Mouse (Mus musculus): Measurements from ENCODE around the gene Itsn1. TPM values are rescaled to one million over a fixed set of nuclear protein-coding genes. Genes with fewer than 3 reads are reported as not detected.

The Itsn1 gene
- polyA plus RNA-seq, 1 experiment = 24.3 TPM

DNA sequence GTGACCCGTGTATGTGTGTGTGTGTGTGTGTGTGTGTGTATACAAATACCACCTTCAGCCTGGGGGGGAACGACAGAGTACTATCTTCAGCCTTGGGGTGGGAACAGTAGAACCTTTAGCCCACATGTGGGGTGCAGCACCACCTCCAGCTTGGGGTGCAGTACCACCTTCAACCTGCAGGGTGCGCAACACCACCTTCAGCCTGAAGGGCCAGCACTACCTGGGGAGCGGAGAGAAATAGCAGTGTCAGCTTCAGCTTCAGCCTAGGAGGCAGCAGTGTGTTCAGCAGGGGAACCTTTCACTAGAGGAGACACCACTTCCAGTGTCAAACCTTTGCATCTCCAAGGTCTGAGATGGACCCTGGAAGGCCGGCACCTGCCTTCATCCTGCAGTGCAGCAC, 155.1 kb downstream of the Itsn1 start:
- Histone ChIP-seq H3K27me3 (ENCODE audit: control insufficient read depth, insufficient read depth, insufficient read length) (no peaks in the 10 kb centered on the region), H3ac (ENCODE audit: control insufficient read depth, insufficient read length, low read depth) (no peak overlapping the region), H3K79me2 (ENCODE audit: control insufficient read depth, insufficient read depth) (no peaks in the 10 kb centered on the region), H3K36me3 (ENCODE audit: control insufficient read depth, insufficient read depth) (no peaks in the 10 kb centered on the region), H3K4me3 (ENCODE audit: insufficient read depth, poor library complexity, severe bottlenecking) (no peak overlapping the region), H3K79me3 (ENCODE audit: low read depth) (no peaks in the 10 kb centered on the region)
- TF ChIP-seq FOSL1 (IDR thresholded peaks at IDR 0.05; ENCODE audit: insufficient read depth, low read length, poor library complexity, severe bottlenecking) (no peak), MAX (IDR thresholded peaks at IDR 0.05) (no peak), CTCF (IDR thresholded peaks at IDR 0.05; ENCODE audit: control insufficient read depth, insufficient read depth, insufficient read length) (peak; percentile 52), USF1 (IDR thresholded peaks at IDR 0.05; ENCODE audit: low read depth) (no peak), MYOD1 (IDR thresholded peaks at IDR 0.05; ENCODE audit: control insufficient read depth, insufficient read length, low read depth) (no peak)

DNA sequence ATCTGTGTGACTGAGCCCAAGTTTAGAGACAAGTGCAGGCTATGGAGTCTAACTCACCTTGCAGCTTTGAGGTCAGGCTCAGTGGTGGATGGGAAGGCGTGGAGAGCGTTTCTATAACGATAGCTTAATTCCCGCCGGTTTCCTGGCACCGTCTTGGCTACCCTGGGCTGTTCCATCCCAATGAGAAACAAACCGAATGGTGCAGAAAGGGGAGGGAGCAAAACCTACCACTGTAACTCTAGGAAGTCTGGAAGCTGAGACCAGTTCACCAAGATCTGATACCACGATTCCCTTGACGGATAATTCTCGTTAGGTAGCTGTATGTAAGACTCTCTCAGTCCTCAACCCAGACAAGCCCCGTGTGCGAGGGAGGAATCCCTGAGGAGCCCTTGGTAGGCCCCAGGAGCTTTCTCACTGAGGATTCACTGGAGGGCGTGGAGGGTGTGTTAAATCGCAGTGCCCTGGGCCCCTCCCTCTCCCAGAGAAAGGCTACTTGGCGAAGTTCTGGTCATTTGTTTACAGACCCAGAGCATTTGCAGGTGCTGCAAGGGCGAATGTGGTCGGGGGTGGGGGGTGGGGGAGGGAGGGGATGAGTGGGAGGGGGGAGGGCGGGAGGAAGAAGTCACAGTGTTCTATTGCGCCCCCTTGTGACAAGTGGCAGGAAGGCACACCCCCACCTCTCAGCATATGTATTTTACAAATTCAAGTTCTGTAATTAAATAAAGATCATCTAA, 156.5 kb downstream of the Itsn1 start:
- Histone ChIP-seq H3K79me2 (ENCODE audit: control insufficient read depth, insufficient read depth) (no peaks in the 10 kb centered on the region), H3K27me3 (ENCODE audit: control insufficient read depth, insufficient read depth, insufficient read length) (no peaks in the 10 kb centered on the region), H3K36me3 (ENCODE audit: control insufficient read depth, insufficient read depth) (no peaks in the 10 kb centered on the region), H3K4me3 (ENCODE audit: insufficient read depth, poor library complexity, severe bottlenecking) (no peak overlapping the region), H3K79me3 (ENCODE audit: low read depth) (no peaks in the 10 kb centered on the region), H3ac (ENCODE audit: control insufficient read depth, insufficient read length, low read depth) (no peak overlapping the region)
- no peak for TF ChIP-seq CEBPB (IDR thresholded peaks at IDR 0.05; ENCODE audit: low read depth)
- no peak for TF ChIP-seq FOSL1 (IDR thresholded peaks at IDR 0.05; ENCODE audit: insufficient read depth, low read length, poor library complexity, severe bottlenecking)
- TF ChIP-seq CTCF (IDR thresholded peaks at IDR 0.05; ENCODE audit: control insufficient read depth, insufficient read depth, insufficient read length) = no peak
- no peak for TF ChIP-seq MYOD1 (IDR thresholded peaks at IDR 0.05; ENCODE audit: control insufficient read depth, insufficient read length, low read depth)
- no peak for TF ChIP-seq USF1 (IDR thresholded peaks at IDR 0.05; ENCODE audit: low read depth)
- no peak for TF ChIP-seq MYOG (IDR thresholded peaks at IDR 0.05; ENCODE audit: control insufficient read depth, extremely low read depth, insufficient read length)
- TF ChIP-seq MAX (IDR thresholded peaks at IDR 0.05) = no peak

DNA sequence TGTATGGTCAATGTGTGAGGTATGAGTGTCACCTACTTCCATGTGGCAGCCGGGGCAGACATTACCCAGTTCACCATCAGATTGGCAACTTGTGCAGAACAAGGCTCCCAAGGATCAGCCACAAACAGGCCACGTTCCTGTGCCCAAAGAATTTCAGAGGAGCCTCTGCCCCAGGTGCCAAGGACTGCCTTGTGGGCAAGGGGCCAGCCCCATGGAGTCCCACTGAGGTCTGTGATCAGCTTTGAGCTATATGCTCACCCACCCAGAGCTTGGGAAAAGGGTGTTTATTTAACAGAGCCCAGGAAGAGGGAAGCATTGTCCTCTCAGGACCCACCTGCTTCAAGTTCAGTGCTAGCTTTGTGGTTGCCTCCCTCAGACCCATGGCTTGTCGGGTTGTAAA, 159.3 kb downstream of the Itsn1 start:
- Histone ChIP-seq H3K4me3 (ENCODE audit: insufficient read depth, poor library complexity, severe bottlenecking) (no peak overlapping the region), H3K79me2 (ENCODE audit: control insufficient read depth, insufficient read depth) (no peaks in the 10 kb centered on the region), H3ac (ENCODE audit: control insufficient read depth, insufficient read length, low read depth) (no peak overlapping the region), H3K27me3 (ENCODE audit: control insufficient read depth, insufficient read depth, insufficient read length) (peaks cover 4% of the 10 kb centered on the region), H3K36me3 (ENCODE audit: control insufficient read depth, insufficient read depth) (no peaks in the 10 kb centered on the region), H3K79me3 (ENCODE audit: low read depth) (no peaks in the 10 kb centered on the region)
- no peak for TF ChIP-seq CEBPB (IDR thresholded peaks at IDR 0.05; ENCODE audit: low read depth)
- TF ChIP-seq USF1 (IDR thresholded peaks at IDR 0.05; ENCODE audit: low read depth) = no peak
- no peak for TF ChIP-seq CTCF (IDR thresholded peaks at IDR 0.05; ENCODE audit: control insufficient read depth, insufficient read depth, insufficient read length)
- no peak for TF ChIP-seq MAX (IDR thresholded peaks at IDR 0.05)
- TF ChIP-seq MYOD1 (IDR thresholded peaks at IDR 0.05; ENCODE audit: control insufficient read depth, insufficient read length, low read depth) = no peak
- no peak for TF ChIP-seq FOSL1 (IDR thresholded peaks at IDR 0.05; ENCODE audit: insufficient read depth, low read length, poor library complexity, severe bottlenecking)
- TF ChIP-seq MYOG (IDR thresholded peaks at IDR 0.05; ENCODE audit: control insufficient read depth, extremely low read depth, insufficient read length) = no peak

DNA sequence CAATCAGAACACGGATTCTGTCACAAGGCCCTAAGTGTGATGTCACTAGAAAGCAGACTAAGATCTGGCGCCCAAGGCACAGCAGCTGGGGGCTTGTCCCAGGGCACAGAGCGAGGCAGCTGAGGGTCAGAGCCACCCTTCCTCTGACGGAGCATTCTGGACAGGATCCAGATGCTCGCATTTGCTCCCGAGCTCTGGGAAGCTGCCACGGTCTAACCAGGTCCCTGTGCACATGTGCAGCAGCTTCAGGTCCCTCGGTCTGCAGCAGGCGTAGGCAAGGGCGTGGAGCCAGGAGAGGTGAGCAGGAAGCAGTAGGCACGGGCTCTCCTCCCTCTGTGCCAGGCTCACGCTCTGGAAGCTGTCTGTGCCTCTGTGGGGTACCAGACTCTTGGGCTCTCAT, 160.8 kb downstream of the Itsn1 start:
- Histone ChIP-seq H3K36me3 (ENCODE audit: control insufficient read depth, insufficient read depth) (no peaks in the 10 kb centered on the region), H3K4me3 (ENCODE audit: insufficient read depth, poor library complexity, severe bottlenecking) (no peak overlapping the region), H3K79me3 (ENCODE audit: low read depth) (no peaks in the 10 kb centered on the region), H3K79me2 (ENCODE audit: control insufficient read depth, insufficient read depth) (no peaks in the 10 kb centered on the region), H3ac (ENCODE audit: control insufficient read depth, insufficient read length, low read depth) (no peak overlapping the region), H3K27me3 (ENCODE audit: control insufficient read depth, insufficient read depth, insufficient read length) (peaks cover 9% of the 10 kb centered on the region)
- TF ChIP-seq MYOG (IDR thresholded peaks at IDR 0.05; ENCODE audit: control insufficient read depth, extremely low read depth, insufficient read length) = no peak
- TF ChIP-seq MYOD1 (IDR thresholded peaks at IDR 0.05; ENCODE audit: control insufficient read depth, insufficient read length, low read depth) = no peak
- no peak for TF ChIP-seq CEBPB (IDR thresholded peaks at IDR 0.05; ENCODE audit: low read depth)
- no peak for TF ChIP-seq USF1 (IDR thresholded peaks at IDR 0.05; ENCODE audit: low read depth)

DNA sequence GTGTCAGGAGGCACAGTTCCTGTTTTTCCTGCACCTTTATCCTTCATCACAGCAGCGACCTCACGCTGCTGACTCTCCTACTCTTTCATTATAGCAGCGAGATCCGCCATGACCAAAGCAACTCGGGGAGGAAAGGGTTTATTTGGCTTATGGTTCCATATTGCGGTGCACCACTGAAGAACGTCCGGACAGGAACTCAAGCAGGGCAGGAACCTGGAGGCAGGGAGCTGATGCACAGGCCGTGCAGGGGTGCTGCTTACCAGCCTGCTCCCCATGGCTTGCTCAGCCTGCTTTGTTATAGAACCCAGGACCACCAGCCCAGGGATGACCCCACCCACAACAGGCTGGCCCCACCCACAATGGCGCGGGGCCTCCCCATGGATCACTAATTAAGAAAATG, 162.1 kb downstream of the Itsn1 start:
- no peaks in the 10 kb centered on the region for H3K36me3 ChIP-seq (ENCODE audit: control insufficient read depth, insufficient read depth)
- no peaks in the 10 kb centered on the region for H3K79me2 ChIP-seq (ENCODE audit: control insufficient read depth, insufficient read depth)
- H3ac ChIP-seq (ENCODE audit: control insufficient read depth, insufficient read length, low read depth) = no peak overlapping the region
- peaks cover 11% of the 10 kb centered on the region for H3K27me3 ChIP-seq (ENCODE audit: control insufficient read depth, insufficient read depth, insufficient read length)
- TF ChIP-seq MAX (IDR thresholded peaks at IDR 0.05) = no peak
- no peak for TF ChIP-seq CEBPB (IDR thresholded peaks at IDR 0.05; ENCODE audit: low read depth)
- TF ChIP-seq FOSL1 (IDR thresholded peaks at IDR 0.05; ENCODE audit: insufficient read depth, low read length, poor library complexity, severe bottlenecking) = no peak
- no peak for TF ChIP-seq MYOD1 (IDR thresholded peaks at IDR 0.05; ENCODE audit: control insufficient read depth, insufficient read length, low read depth)
- no peak for TF ChIP-seq CTCF (IDR thresholded peaks at IDR 0.05; ENCODE audit: control insufficient read depth, insufficient read depth, insufficient read length)
- TF ChIP-seq USF1 (IDR thresholded peaks at IDR 0.05; ENCODE audit: low read depth) = no peak
- no peak for TF ChIP-seq MYOG (IDR thresholded peaks at IDR 0.05; ENCODE audit: control insufficient read depth, extremely low read depth, insufficient read length)
- no peaks in the 10 kb centered on the region for H3K79me3 ChIP-seq (ENCODE audit: low read depth)
- H3K4me3 ChIP-seq (ENCODE audit: insufficient read depth, poor library complexity, severe bottlenecking) = no peak overlapping the region

DNA sequence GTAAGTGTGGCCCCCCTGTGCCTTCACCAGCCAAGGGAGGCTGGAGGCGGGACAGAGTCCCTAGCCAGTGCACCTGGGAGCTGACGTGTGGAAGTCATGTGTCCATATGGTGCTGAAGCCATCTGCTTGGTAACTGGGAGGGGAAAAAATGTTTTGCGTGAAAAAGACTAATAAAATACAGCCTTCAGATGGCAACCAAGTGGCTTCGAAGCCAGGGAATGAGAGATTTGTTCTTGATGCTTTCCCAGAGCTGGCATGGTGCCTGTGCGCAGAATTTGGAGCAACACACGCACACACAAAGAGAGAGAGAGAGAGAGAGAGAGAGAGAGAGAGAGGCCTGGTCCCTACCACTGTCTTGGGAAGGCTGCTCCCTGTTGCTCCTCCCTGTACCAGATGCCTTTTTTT, 167.3 kb downstream of the Itsn1 start:
- no peak overlapping the region for H3K4me3 ChIP-seq (ENCODE audit: insufficient read depth, poor library complexity, severe bottlenecking)
- peaks cover 14% of the 10 kb centered on the region for H3K27me3 ChIP-seq (ENCODE audit: control insufficient read depth, insufficient read depth, insufficient read length)
- H3K36me3 ChIP-seq (ENCODE audit: control insufficient read depth, insufficient read depth) = no peaks in the 10 kb centered on the region
- H3ac ChIP-seq (ENCODE audit: control insufficient read depth, insufficient read length, low read depth) = no peak overlapping the region
- H3K79me3 ChIP-seq (ENCODE audit: low read depth) = no peaks in the 10 kb centered on the region
- no peaks in the 10 kb centered on the region for H3K79me2 ChIP-seq (ENCODE audit: control insufficient read depth, insufficient read depth)
- no peak for TF ChIP-seq MYOG (IDR thresholded peaks at IDR 0.05; ENCODE audit: control insufficient read depth, extremely low read depth, insufficient read length)
- no peak for TF ChIP-seq MAX (IDR thresholded peaks at IDR 0.05)
- TF ChIP-seq FOSL1 (IDR thresholded peaks at IDR 0.05; ENCODE audit: insufficient read depth, low read length, poor library complexity, severe bottlenecking) = no peak
- TF ChIP-seq USF1 (IDR thresholded peaks at IDR 0.05; ENCODE audit: low read depth) = no peak
- no peak for TF ChIP-seq MYOD1 (IDR thresholded peaks at IDR 0.05; ENCODE audit: control insufficient read depth, insufficient read length, low read depth)
- no peak for TF ChIP-seq CEBPB (IDR thresholded peaks at IDR 0.05; ENCODE audit: low read depth)
- TF ChIP-seq CTCF (IDR thresholded peaks at IDR 0.05; ENCODE audit: control insufficient read depth, insufficient read depth, insufficient read length) = no peak
